12 mouse cellular contexts compared by ENCODE assay signal in genomic region chr6:28704612-28705011, GRCm38 (mm10).
DNase-seq lines count a peak whose midpoint lies in the region; ATAC-seq and TF ChIP-seq lines count a peak whose summit lies in the region.
"Had no signal": no experiment of that assay in that cellular context is flagged by ENCODE, and none has a peak within 500 bp of the region (broad histone marks: within the 10 kb centered on the region; RNA-seq: fewer than 3 reads in every experiment).

No protein-coding gene starts in this region.

- peak; percentile 20; the same call in 1 of the 2 replicates for ATAC-seq in forebrain, postnatal 0 days
- no peak for ATAC-seq in forebrain, embryonic 14.5 days
- no peak for ATAC-seq in limb, embryonic 15.5 days (ENCODE audit: insufficient number of reproducible peaks, low FRiP score, low TSS enrichment, low read depth)
- no peak for ATAC-seq in liver, embryonic 14.5 days (ENCODE audit: insufficient read depth)
- ATAC-seq: activated CD4-positive, CD25-positive, alpha-beta regulatory T cell, adult 4 months had no signal

- no peak for TF ChIP-seq CTCF in forebrain, postnatal 0 days (IDR thresholded peaks at IDR 0.05; ENCODE audit: low read depth)
- no peak for TF ChIP-seq CTCF in liver, embryonic 14.5 days (IDR thresholded peaks at IDR 0.05; ENCODE audit: low read depth)

- no peak overlapping the region for H3K4me2 ChIP-seq in forebrain, postnatal 0 days (ENCODE audit: low read depth)
- no peak overlapping the region for H3K4me2 ChIP-seq in forebrain, embryonic 14.5 days (ENCODE audit: low read length)
- no peak overlapping the region for H3K4me2 ChIP-seq in limb, embryonic 15.5 days
- peak overlapping the region; percentile 37; the same call in 1 of the 2 replicates for H3K4me2 ChIP-seq in liver, embryonic 14.5 days (ENCODE audit: low read depth)

- H3K4me1 ChIP-seq in forebrain, postnatal 0 days (ENCODE audit: insufficient read depth): peaks cover 18% of the 10 kb centered on the region
- peaks cover 20% of the 10 kb centered on the region for H3K4me1 ChIP-seq in forebrain, embryonic 14.5 days (ENCODE audit: control insufficient read depth, insufficient read depth, low read length)
- peaks cover 11% of the 10 kb centered on the region for H3K4me1 ChIP-seq in limb, embryonic 15.5 days
- no peaks in the 10 kb centered on the region for H3K4me1 ChIP-seq in limb, embryonic 10.5 days
- H3K4me1 ChIP-seq in liver, embryonic 14.5 days (replicated peaks; ENCODE audit: control insufficient read depth in 2 of 2, insufficient read depth in 2 of 2, low read length in 1 of 2): peaks cover 30 to 38% of the 10 kb centered on the region in 2 experiments

- no peak overlapping the region for H3K4me3 ChIP-seq in forebrain, postnatal 0 days (ENCODE audit: low read depth, low read length)
- no peak overlapping the region for H3K4me3 ChIP-seq in forebrain, embryonic 14.5 days (ENCODE audit: low read depth, low read length)
- no peak overlapping the region for H3K4me3 ChIP-seq in limb, embryonic 15.5 days
- no peak overlapping the region for H3K4me3 ChIP-seq in limb, embryonic 10.5 days
- no peak overlapping the region for H3K4me3 ChIP-seq in liver, embryonic 14.5 days (ENCODE audit: insufficient read depth in 1 of 2, low read depth in 2 of 2, low read length in 2 of 2)

- TF ChIP-seq EP300 in liver, embryonic 14.5 days (IDR thresholded peaks at IDR 0.05; ENCODE audit: low read depth): no peak

- H3K27ac ChIP-seq in forebrain, postnatal 0 days (ENCODE audit: low read depth, low read length): no peak overlapping the region
- H3K27ac ChIP-seq in forebrain, embryonic 14.5 days (ENCODE audit: low read depth, low read length): no peak overlapping the region
- H3K27ac ChIP-seq in limb, embryonic 15.5 days: 0 out of 2 replicates have a peak overlapping the region, but pooled peaks have one; percentile 47
- H3K27ac ChIP-seq in limb, embryonic 10.5 days: no peak overlapping the region
- peak overlapping the region; percentile 57; the same call in 1 of the 2 replicates for H3K27ac ChIP-seq in liver, embryonic 14.5 days

- 59% methylated on average over 6 of the region's 6 CpGs for WGBS in forebrain, postnatal 0 days
- WGBS in forebrain, embryonic 14.5 days: 75% methylated on average over 6 of the region's 6 CpGs
- WGBS in limb, embryonic 15.5 days: 29% methylated on average over 6 of the region's 6 CpGs
- WGBS in limb, embryonic 10.5 days: 62% methylated on average over 6 of the region's 6 CpGs
- 64% methylated on average over 6 of the region's 6 CpGs for WGBS in liver, embryonic 14.5 days (ENCODE audit: insufficient replicate concordance)

- no peaks in the 10 kb centered on the region for H3K27me3 ChIP-seq in forebrain, postnatal 0 days (ENCODE audit: insufficient read depth, low read length)
- H3K27me3 ChIP-seq in forebrain, embryonic 14.5 days (replicated peaks; ENCODE audit: control insufficient read depth, insufficient read depth, low read length): no peaks in the 10 kb centered on the region
- no peaks in the 10 kb centered on the region for H3K27me3 ChIP-seq in limb, embryonic 15.5 days
- no peaks in the 10 kb centered on the region for H3K27me3 ChIP-seq in limb, embryonic 10.5 days (ENCODE audit: low read depth, poor library complexity, severe bottlenecking)
- H3K27me3 ChIP-seq in liver, embryonic 14.5 days (ENCODE audit: control insufficient read depth, insufficient read depth, low read length): no peaks in the 10 kb centered on the region

- no peaks in the 10 kb centered on the region for H3K9me3 ChIP-seq in forebrain, postnatal 0 days (ENCODE audit: low read length)
- H3K9me3 ChIP-seq in forebrain, embryonic 14.5 days (replicated peaks; ENCODE audit: control insufficient read depth, low read length): no peaks in the 10 kb centered on the region
- H3K9me3 ChIP-seq in limb, embryonic 15.5 days: no peaks in the 10 kb centered on the region
- H3K9me3 ChIP-seq in limb, embryonic 10.5 days (replicated peaks): no peaks in the 10 kb centered on the region
- H3K9me3 ChIP-seq in liver, embryonic 14.5 days (ENCODE audit: control insufficient read depth, low read length): no peaks in the 10 kb centered on the region

- no peak overlapping the region for H3K9ac ChIP-seq in forebrain, postnatal 0 days
- no peak overlapping the region for H3K9ac ChIP-seq in forebrain, embryonic 14.5 days (ENCODE audit: low read length)
- no peak overlapping the region for H3K9ac ChIP-seq in limb, embryonic 15.5 days
- no peak overlapping the region for H3K9ac ChIP-seq in liver, embryonic 14.5 days (replicated peaks)

- DNase-seq in forebrain, postnatal 0 days: no peak
- DNase-seq in forebrain, embryonic 14.5 days (ENCODE audit: low spot score): no peak
- no peak for DNase-seq in limb, embryonic 10.5 days (ENCODE audit: low spot score)
- DNase-seq in NIH3T3 (ENCODE audit: low read depth): peak; percentile 52
- no peak for DNase-seq in liver, embryonic 14.5 days (ENCODE audit: low read depth in 3 of 3, low spot score in 3 of 3)
- no peak for DNase-seq in thymus, postnatal 36 days
- no peak for DNase-seq in layer of hippocampus, postnatal 14 days (ENCODE audit: low spot score in 2 of 2)
- DNase-seq: kidney, adult 18-20 months; lung, postnatal 14 days; thymus, adult 18-20 months had no signal

- no peaks in the 10 kb centered on the region for H3K36me3 ChIP-seq in forebrain, postnatal 0 days (ENCODE audit: insufficient read depth)
- H3K36me3 ChIP-seq in forebrain, embryonic 14.5 days (ENCODE audit: control insufficient read depth, insufficient read depth, low read length): no peaks in the 10 kb centered on the region
- H3K36me3 ChIP-seq in limb, embryonic 15.5 days: peaks cover 13% of the 10 kb centered on the region
- H3K36me3 ChIP-seq in limb, embryonic 10.5 days: peaks cover 20% of the 10 kb centered on the region
- H3K36me3 ChIP-seq in liver, embryonic 14.5 days (replicated peaks; ENCODE audit: control insufficient read depth, insufficient read depth, low read depth): no peaks in the 10 kb centered on the region; the same call in 1 of the 2 replicates

Comparison
In these comparisons a context has a peak if more than half of its experiments do, and no peak if none do; other contexts are left out.
1. H3K27ac ChIP-seq: peak in limb, embryonic 15.5 days (single experiment) and liver, embryonic 14.5 days (single experiment); none in forebrain, postnatal 0 days (single experiment), forebrain, embryonic 14.5 days (single experiment) and limb, embryonic 10.5 days (single experiment).